Mouse (Mus musculus): ENCODE measurements at regions not wholly inside any gene's neighbourhood (a gene's known extent, or its start where the extent isn't known, plus 50 kb on each side); places are given as distances from the start of the nearest gene placed in this dataset.

- Histone ChIP-seq H3K4me3 (ENCODE audit: extremely low read depth, insufficient read depth, insufficient read length) (no peak overlapping the region), H3K27me3 (ENCODE audit: control insufficient read depth, insufficient read depth, low read length) (no peaks in the 10 kb centered on the region), H3K4me1 (ENCODE audit: control insufficient read depth, insufficient read depth, insufficient read length) (peaks cover 2% of the 10 kb centered on the region; the same call in 1 of the 2 replicates), H3K36me3 (ENCODE audit: control insufficient read depth, insufficient read depth, low read length) (no peaks in the 10 kb centered on the region), H3K27ac (ENCODE audit: insufficient read depth, low read length) (no peak overlapping the region)
- no peak for DNase-seq (ENCODE audit: low read depth in 1 of 2, low spot score in 2 of 2)
- TF ChIP-seq CTCF (IDR thresholded peaks at IDR 0.05; ENCODE audit: extremely low read depth, insufficient read depth, insufficient read length, insufficient replicate concordance) (no peak), POLR2A (IDR thresholded peaks at IDR 0.05; ENCODE audit: low read depth, low read length) (no peak)
- 88% methylated on average over 4 of the region's 4 CpGs for WGBS
These were observed 92.6 kb downstream of the Rassf10 start for GRCm38 (mm10) chr7:113046406-113046805.

GRCm38 (mm10) chr7:113047583-113047982, 93.8 kb downstream of the Rassf10 start:
- DNase-seq (ENCODE audit: low read depth in 1 of 2, low spot score in 2 of 2) = no peak
- no peak overlapping the region for H3K27ac ChIP-seq (ENCODE audit: insufficient read depth, low read length)
- no peak for TF ChIP-seq POLR2A (IDR thresholded peaks at IDR 0.05; ENCODE audit: low read depth, low read length)
- no peak for TF ChIP-seq CTCF (IDR thresholded peaks at IDR 0.05; ENCODE audit: extremely low read depth, insufficient read depth, insufficient read length, insufficient replicate concordance)
- WGBS = 75% methylated on average over 3 of the region's 3 CpGs
- peaks cover 2% of the 10 kb centered on the region; the same call in 1 of the 2 replicates for H3K4me1 ChIP-seq (ENCODE audit: control insufficient read depth, insufficient read depth, insufficient read length)
- no peaks in the 10 kb centered on the region for H3K36me3 ChIP-seq (ENCODE audit: control insufficient read depth, insufficient read depth, low read length)
- H3K27me3 ChIP-seq (ENCODE audit: control insufficient read depth, insufficient read depth, low read length) = no peaks in the 10 kb centered on the region
- no peak overlapping the region for H3K4me3 ChIP-seq (ENCODE audit: extremely low read depth, insufficient read depth, insufficient read length)

GRCm38 (mm10) chr7:113048097-113048795, 94.5 kb downstream of the Rassf10 start:
- Histone ChIP-seq H3K27ac (ENCODE audit: insufficient read depth, low read length) (no peak overlapping the region), H3K36me3 (ENCODE audit: control insufficient read depth, insufficient read depth, low read length) (no peaks in the 10 kb centered on the region), H3K4me1 (ENCODE audit: control insufficient read depth, insufficient read depth, insufficient read length) (peaks cover 2% of the 10 kb centered on the region; the same call in 1 of the 2 replicates), H3K27me3 (ENCODE audit: control insufficient read depth, insufficient read depth, low read length) (no peaks in the 10 kb centered on the region), H3K4me3 (ENCODE audit: extremely low read depth, insufficient read depth, insufficient read length) (no peak overlapping the region)
- no peak for DNase-seq (ENCODE audit: low read depth in 1 of 2, low spot score in 2 of 2)
- WGBS = 90% methylated on average over 4 of the region's 4 CpGs
- no peak for TF ChIP-seq CTCF (IDR thresholded peaks at IDR 0.05; ENCODE audit: extremely low read depth, insufficient read depth, insufficient read length, insufficient replicate concordance)
- TF ChIP-seq POLR2A (IDR thresholded peaks at IDR 0.05; ENCODE audit: low read depth, low read length) = no peak

GRCm38 (mm10) chr7:113049440-113049839, 95.7 kb downstream of the Rassf10 start:
- 82% methylated on average over 5 of the region's 5 CpGs for WGBS
- no peaks in the 10 kb centered on the region for H3K27me3 ChIP-seq (ENCODE audit: control insufficient read depth, insufficient read depth, low read length)
- DNase-seq (ENCODE audit: low read depth in 1 of 2, low spot score in 2 of 2) = no peak
- H3K4me3 ChIP-seq (ENCODE audit: extremely low read depth, insufficient read depth, insufficient read length) = no peak overlapping the region
- peaks cover 2% of the 10 kb centered on the region; the same call in 1 of the 2 replicates for H3K4me1 ChIP-seq (ENCODE audit: control insufficient read depth, insufficient read depth, insufficient read length)
- TF ChIP-seq POLR2A (IDR thresholded peaks at IDR 0.05; ENCODE audit: low read depth, low read length) (no peak), CTCF (IDR thresholded peaks at IDR 0.05; ENCODE audit: extremely low read depth, insufficient read depth, insufficient read length, insufficient replicate concordance) (no peak)
- no peak overlapping the region for H3K27ac ChIP-seq (ENCODE audit: insufficient read depth, low read length)
- H3K36me3 ChIP-seq (ENCODE audit: control insufficient read depth, insufficient read depth, low read length) = no peaks in the 10 kb centered on the region

- 64% methylated on average over 1 of the region's 1 CpGs for WGBS
- no peak for DNase-seq (ENCODE audit: low read depth in 1 of 2, low spot score in 2 of 2)
- no peak for TF ChIP-seq POLR2A (IDR thresholded peaks at IDR 0.05; ENCODE audit: low read depth, low read length)
- no peak for TF ChIP-seq CTCF (IDR thresholded peaks at IDR 0.05; ENCODE audit: extremely low read depth, insufficient read depth, insufficient read length, insufficient replicate concordance)
- Histone ChIP-seq H3K27ac (ENCODE audit: insufficient read depth, low read length) (no peak overlapping the region), H3K36me3 (ENCODE audit: control insufficient read depth, insufficient read depth, low read length) (no peaks in the 10 kb centered on the region), H3K4me3 (ENCODE audit: extremely low read depth, insufficient read depth, insufficient read length) (no peak overlapping the region), H3K27me3 (ENCODE audit: control insufficient read depth, insufficient read depth, low read length) (no peaks in the 10 kb centered on the region), H3K4me1 (ENCODE audit: control insufficient read depth, insufficient read depth, insufficient read length) (no peaks in the 10 kb centered on the region)
These were observed 99.2 kb downstream of the Rassf10 start for GRCm38 (mm10) chr7:113052952-113053351.

- no peaks in the 10 kb centered on the region for H3K4me1 ChIP-seq (ENCODE audit: control insufficient read depth, insufficient read depth, insufficient read length)
- DNase-seq (ENCODE audit: low read depth in 1 of 2, low spot score in 2 of 2) = no peak
- no peaks in the 10 kb centered on the region for H3K36me3 ChIP-seq (ENCODE audit: control insufficient read depth, insufficient read depth, low read length)
- WGBS = 92% methylated on average over 2 of the region's 2 CpGs
- no peak overlapping the region for H3K27ac ChIP-seq (ENCODE audit: insufficient read depth, low read length)
- no peak overlapping the region for H3K4me3 ChIP-seq (ENCODE audit: extremely low read depth, insufficient read depth, insufficient read length)
- TF ChIP-seq CTCF (IDR thresholded peaks at IDR 0.05; ENCODE audit: extremely low read depth, insufficient read depth, insufficient read length, insufficient replicate concordance) (no peak), POLR2A (IDR thresholded peaks at IDR 0.05; ENCODE audit: low read depth, low read length) (no peak)
- H3K27me3 ChIP-seq (ENCODE audit: control insufficient read depth, insufficient read depth, low read length) = no peaks in the 10 kb centered on the region
These were observed 102.7 kb downstream of the Rassf10 start for GRCm38 (mm10) chr7:113056421-113056820.

Measured in spleen, adult 2 months (tissue).